Mouse (Mus musculus): ENCODE results near the gene Magoh. TPM values are rescaled to one million over a fixed set of nuclear protein-coding genes. Genes with fewer than 3 reads are reported as not detected.

Magoh gene
- 145 and 174 TPM in 2 replicates for polyA plus RNA-seq (2015; fragmentation: Nextera tagmentation; extraction: Ambion mirVana)

DNA sequence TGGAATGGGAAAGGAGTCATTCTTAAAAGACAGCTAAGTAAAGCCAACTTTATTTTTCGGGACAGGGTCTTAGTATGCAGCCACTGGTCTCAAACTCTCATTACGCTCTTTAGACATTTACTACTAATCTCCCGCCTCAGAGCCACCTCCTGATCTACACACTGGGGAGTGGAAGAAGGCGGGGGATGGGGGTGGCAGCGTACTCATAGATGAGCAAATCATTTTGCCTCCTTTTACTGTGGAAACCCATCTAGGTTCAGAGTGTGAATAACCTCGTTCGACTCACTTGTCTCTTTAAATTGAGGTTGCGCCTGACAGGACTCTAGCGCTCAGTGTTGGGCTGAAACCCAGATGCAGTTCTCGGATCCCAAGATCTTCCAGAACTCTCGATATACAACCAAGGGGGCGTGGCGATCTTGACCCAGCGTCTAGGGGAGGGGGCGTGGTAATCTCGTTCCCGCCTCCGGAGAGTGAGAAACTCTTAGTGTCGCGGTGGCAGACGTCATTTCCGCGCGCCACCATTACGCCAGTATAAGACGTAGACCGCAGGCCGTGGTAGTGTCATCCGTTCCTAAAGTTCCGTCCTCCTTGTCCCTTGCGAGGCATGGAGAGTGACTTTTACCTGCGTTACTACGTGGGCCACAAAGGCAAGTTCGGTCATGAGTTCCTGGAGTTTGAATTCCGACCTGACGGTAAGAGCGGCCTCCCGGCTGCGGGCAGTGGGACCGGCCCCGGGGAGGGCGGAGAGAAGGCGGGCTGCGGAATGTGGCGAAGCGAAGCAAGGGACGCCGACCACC, at the start of gene Magoh:
Gene Magoh (plus strand): TSS at position 502 of the 797 bp plus-strand sequence.
- peak; percentile 92 for ATAC-seq (ENCODE audit: insufficient number of reproducible peaks, low FRiP score, low TSS enrichment, low read depth)
- H3K9me3 ChIP-seq, result no peaks in the 10 kb centered on the region
- peak within 1 kb of the TSS; percentile 71 for H3K4me2 ChIP-seq
- peak within 1 kb of the TSS; percentile 69 for H3K4me3 ChIP-seq
- H3K36me3 ChIP-seq, result peaks cover 33% of the 10 kb centered on the region
- WGBS, result 2% methylated on average over 48 of the region's 48 CpGs
- H3K9ac ChIP-seq, result peak within 1 kb of the TSS; percentile 83
- peak within 1 kb of the TSS; percentile 80 for H3K27ac ChIP-seq
- H3K4me1 ChIP-seq, result peaks cover 14% of the 10 kb centered on the region
- H3K27me3 ChIP-seq, result no peaks in the 10 kb centered on the region

DNA sequence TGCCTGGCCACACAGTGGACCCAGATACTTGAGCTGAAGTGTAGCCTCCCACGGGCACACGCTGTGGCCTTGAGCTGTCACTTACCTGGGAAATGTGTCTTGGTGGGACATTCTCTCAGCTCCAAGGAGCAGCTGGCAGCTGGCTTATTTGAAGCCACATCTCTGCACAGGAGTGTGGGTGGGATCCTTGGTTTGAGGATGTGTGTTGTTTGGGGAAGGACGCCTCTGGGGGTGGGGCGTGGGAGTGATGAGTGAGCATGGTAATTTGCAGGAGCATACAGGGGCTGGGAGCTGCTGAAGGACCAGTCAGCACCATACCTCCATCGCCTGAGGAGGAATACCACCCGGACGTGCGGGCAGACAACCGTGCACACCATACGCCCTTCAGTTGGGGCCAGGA, 49.4 kb upstream of the Magoh start:
- H3K4me3 ChIP-seq, result no peak overlapping the region
- no peaks in the 10 kb centered on the region for H3K27me3 ChIP-seq
- no peak overlapping the region for H3K9ac ChIP-seq
- H3K4me1 ChIP-seq, result peaks cover 19% of the 10 kb centered on the region
- no peak for ATAC-seq (ENCODE audit: insufficient number of reproducible peaks, low FRiP score, low TSS enrichment, low read depth)
- no peak overlapping the region for H3K4me2 ChIP-seq
- H3K9me3 ChIP-seq, result no peaks in the 10 kb centered on the region
- H3K36me3 ChIP-seq, result no peaks in the 10 kb centered on the region
- 79% methylated on average over 10 of the region's 10 CpGs for WGBS
- H3K27ac ChIP-seq, result no peak overlapping the region

DNA sequence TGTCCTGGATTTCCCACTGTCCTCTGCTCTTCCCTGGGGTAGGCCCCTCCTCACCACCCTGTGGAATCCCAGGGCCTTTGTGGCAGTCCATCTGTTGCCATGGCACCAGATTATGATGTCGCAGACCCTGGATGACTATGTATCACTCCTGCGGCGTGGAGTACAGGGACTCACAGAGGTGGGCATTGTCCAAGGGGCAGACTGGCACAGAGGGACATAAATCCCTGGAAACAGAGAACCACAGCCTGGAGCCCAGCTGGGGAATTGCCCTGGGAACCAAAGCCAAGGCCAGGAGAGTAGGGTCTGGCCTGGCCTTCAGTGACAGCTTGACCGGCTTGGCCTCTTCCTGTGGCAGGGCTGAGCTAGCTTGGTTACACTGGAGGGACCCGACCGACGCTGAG, 48.7 kb upstream of the Magoh start:
- WGBS, result 88% methylated on average over 7 of the region's 7 CpGs
- no peak overlapping the region for H3K4me3 ChIP-seq
- H3K4me2 ChIP-seq, result no peak overlapping the region
- no peaks in the 10 kb centered on the region for H3K27me3 ChIP-seq
- peaks cover 20% of the 10 kb centered on the region for H3K4me1 ChIP-seq
- no peak overlapping the region for H3K9ac ChIP-seq
- no peak overlapping the region for H3K27ac ChIP-seq
- H3K9me3 ChIP-seq, result no peaks in the 10 kb centered on the region
- no peak for ATAC-seq (ENCODE audit: insufficient number of reproducible peaks, low FRiP score, low TSS enrichment, low read depth)
- 0 out of 2 replicates have a peak, but pooled peaks cover 1% of the 10 kb centered on the region for H3K36me3 ChIP-seq

GRCm38 (mm10) chr4:107831678-107832077, 47.9 kb upstream of the Magoh start:
- H3K27ac ChIP-seq, result no peak overlapping the region
- WGBS, result 90% methylated on average over 6 of the region's 6 CpGs
- H3K4me3 ChIP-seq, result no peak overlapping the region
- H3K9me3 ChIP-seq, result no peaks in the 10 kb centered on the region
- H3K9ac ChIP-seq, result no peak overlapping the region
- peaks cover 29% of the 10 kb centered on the region for H3K4me1 ChIP-seq
- no peaks in the 10 kb centered on the region for H3K27me3 ChIP-seq
- 0 out of 2 replicates have a peak, but pooled peaks cover 2% of the 10 kb centered on the region for H3K36me3 ChIP-seq
- H3K4me2 ChIP-seq, result no peak overlapping the region
- no peak for ATAC-seq (ENCODE audit: insufficient number of reproducible peaks, low FRiP score, low TSS enrichment, low read depth)

GRCm38 (mm10) chr4:107833525-107833924, 46.0 kb upstream of the Magoh start:
- no peak overlapping the region for H3K4me3 ChIP-seq
- no peaks in the 10 kb centered on the region for H3K27me3 ChIP-seq
- H3K9ac ChIP-seq, result no peak overlapping the region
- H3K27ac ChIP-seq, result no peak overlapping the region
- ATAC-seq (ENCODE audit: insufficient number of reproducible peaks, low FRiP score, low TSS enrichment, low read depth), result no peak
- no peaks in the 10 kb centered on the region for H3K9me3 ChIP-seq
- peaks cover 30% of the 10 kb centered on the region for H3K4me1 ChIP-seq
- no peak overlapping the region for H3K4me2 ChIP-seq
- WGBS, result 76% methylated on average over 5 of the region's 5 CpGs
- 0 out of 2 replicates have a peak, but pooled peaks cover 2% of the 10 kb centered on the region for H3K36me3 ChIP-seq

- H3K27me3 ChIP-seq, result no peaks in the 10 kb centered on the region
- H3K4me3 ChIP-seq, result no peak overlapping the region
- 0 out of 2 replicates have a peak, but pooled peaks cover 2% of the 10 kb centered on the region for H3K36me3 ChIP-seq
- WGBS, result 65% methylated on average over 22 of the region's 22 CpGs
- H3K9me3 ChIP-seq, result no peaks in the 10 kb centered on the region
- no peak overlapping the region for H3K4me2 ChIP-seq
- peaks cover 18% of the 10 kb centered on the region for H3K4me1 ChIP-seq
- H3K9ac ChIP-seq, result no peak overlapping the region
- ATAC-seq (ENCODE audit: insufficient number of reproducible peaks, low FRiP score, low TSS enrichment, low read depth), result no peak
- H3K27ac ChIP-seq, result no peak overlapping the region
Measured at GRCm38 (mm10) chr4:107834643-107835314, 44.8 kb upstream of the Magoh start.

DNA sequence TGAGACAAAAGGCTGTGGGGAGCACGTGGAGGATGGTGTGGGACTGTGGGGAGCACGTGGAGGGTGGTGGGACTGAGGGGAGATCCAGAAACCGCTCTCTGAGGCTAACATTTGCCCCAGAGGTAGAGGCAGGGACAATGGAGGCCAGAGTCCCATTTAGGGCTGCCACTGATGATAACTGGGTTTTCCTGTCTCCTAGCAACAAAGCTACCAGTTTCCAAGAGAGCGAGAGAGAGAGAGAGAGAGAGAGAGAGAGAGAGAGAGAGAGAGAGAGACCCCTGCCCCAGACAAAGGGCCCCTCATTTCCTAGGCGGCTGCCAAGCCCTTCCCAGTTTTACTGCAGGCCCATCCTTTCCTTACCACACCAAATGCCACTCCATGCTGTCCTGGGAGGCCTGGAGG, 44.0 kb upstream of the Magoh start:
- Histone ChIP-seq H3K9me3 (no peaks in the 10 kb centered on the region), H3K4me2 (no peak overlapping the region), H3K4me3 (no peak overlapping the region), H3K27me3 (no peaks in the 10 kb centered on the region), H3K27ac (no peak overlapping the region), H3K4me1 (peaks cover 15% of the 10 kb centered on the region), H3K9ac (no peak overlapping the region), H3K36me3 (0 out of 2 replicates have a peak, but pooled peaks cover 2% of the 10 kb centered on the region)
- WGBS, result 68% methylated on average over 5 of the region's 5 CpGs
- ATAC-seq (ENCODE audit: insufficient number of reproducible peaks, low FRiP score, low TSS enrichment, low read depth), result no peak

DNA sequence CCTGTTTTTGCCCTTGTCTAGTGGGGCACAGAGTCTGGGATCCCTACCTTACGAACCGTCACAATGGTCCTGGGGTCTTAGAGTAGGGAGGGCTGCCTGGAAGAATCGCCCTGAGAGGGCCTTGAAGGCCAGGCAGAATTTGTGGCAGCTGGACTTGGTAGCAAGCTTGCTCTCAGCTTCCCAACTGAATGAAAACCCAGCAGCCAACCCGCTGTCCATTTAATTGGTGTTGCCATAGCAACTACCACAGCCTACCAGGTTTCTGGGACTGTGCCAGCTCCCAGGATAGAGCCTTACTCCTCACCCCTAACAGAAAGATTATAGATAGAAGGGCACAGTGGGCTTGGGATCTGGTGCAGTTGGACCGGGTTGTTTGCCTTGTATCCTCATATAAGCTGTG, 42.8 kb upstream of the Magoh start:
- 56% methylated on average over 5 of the region's 5 CpGs for WGBS
- no peak for ATAC-seq (ENCODE audit: insufficient number of reproducible peaks, low FRiP score, low TSS enrichment, low read depth)
- Histone ChIP-seq H3K36me3 (0 out of 2 replicates have a peak, but pooled peaks cover 2% of the 10 kb centered on the region), H3K9ac (no peak overlapping the region), H3K27me3 (no peaks in the 10 kb centered on the region), H3K4me2 (no peak overlapping the region), H3K9me3 (no peaks in the 10 kb centered on the region), H3K4me1 (peaks cover 15% of the 10 kb centered on the region), H3K4me3 (no peak overlapping the region), H3K27ac (no peak overlapping the region)

DNA sequence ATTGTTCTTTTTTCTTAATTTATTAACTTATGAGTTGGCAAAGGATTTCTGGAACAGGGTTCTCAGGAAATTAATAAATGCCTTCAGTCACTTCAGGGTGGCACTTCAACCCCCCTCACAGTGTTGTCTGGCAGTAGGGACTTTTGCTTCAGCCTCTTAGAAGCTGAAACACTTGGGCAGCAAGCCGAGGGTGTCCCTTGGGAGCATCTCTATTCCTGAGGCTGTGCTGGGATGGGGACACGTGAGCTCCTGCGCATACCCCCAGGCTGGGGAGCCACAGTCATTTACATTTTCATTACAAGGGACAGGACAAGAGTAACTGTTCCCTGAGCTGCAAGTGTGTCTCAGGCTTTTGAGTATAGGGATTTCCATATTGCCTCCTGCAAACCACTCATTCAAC, 41.6 kb upstream of the Magoh start:
- no peak for ATAC-seq (ENCODE audit: insufficient number of reproducible peaks, low FRiP score, low TSS enrichment, low read depth)
- Histone ChIP-seq H3K9ac (no peak overlapping the region), H3K4me2 (no peak overlapping the region), H3K4me3 (no peak overlapping the region), H3K9me3 (no peaks in the 10 kb centered on the region), H3K36me3 (0 out of 2 replicates have a peak, but pooled peaks cover 2% of the 10 kb centered on the region), H3K4me1 (peaks cover 15% of the 10 kb centered on the region), H3K27me3 (no peaks in the 10 kb centered on the region), H3K27ac (no peak overlapping the region)
- WGBS, result 69% methylated on average over 3 of the region's 3 CpGs

DNA sequence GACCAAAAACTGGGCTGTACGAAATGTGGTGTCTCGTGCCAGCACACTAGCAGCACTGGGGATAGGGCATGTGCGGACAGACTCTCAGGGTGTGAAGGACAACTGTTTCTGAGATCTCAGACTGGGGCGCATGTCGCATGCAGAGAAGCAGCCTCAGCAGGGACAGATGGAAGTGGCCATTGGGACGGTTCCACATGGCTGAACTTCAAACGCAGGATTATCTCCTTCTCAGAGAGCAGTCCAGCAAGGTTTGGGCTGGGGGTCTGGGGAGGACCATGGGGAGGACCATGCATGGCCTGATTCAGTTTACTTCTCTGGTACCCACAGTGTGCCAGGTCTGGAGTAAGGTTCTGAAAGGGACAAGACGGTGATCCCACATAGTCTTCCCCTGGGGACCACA, 35.9 kb upstream of the Magoh start:
- 91% methylated on average over 8 of the region's 8 CpGs for whole genome bisulfite sequencing
- no peaks in the 10 kb centered on the region for H3K9me3 ChIP-seq
- H3K36me3 ChIP-seq, result no peaks in the 10 kb centered on the region
- no peak overlapping the region for H3K27ac ChIP-seq
- H3K4me2 ChIP-seq, result no peak overlapping the region
- 0 out of 2 replicates have a peak, but pooled peaks cover 5% of the 10 kb centered on the region for H3K4me1 ChIP-seq
- no peak overlapping the region for H3K9ac ChIP-seq
- no peak overlapping the region for H3K4me3 ChIP-seq
- ATAC-seq (ENCODE audit: insufficient number of reproducible peaks, low FRiP score, low TSS enrichment, low read depth), result no peak
- H3K27me3 ChIP-seq, result peaks cover 15% of the 10 kb centered on the region

GRCm38 (mm10) chr4:107844971-107845370, 34.6 kb upstream of the Magoh start:
- no peak overlapping the region for H3K9ac ChIP-seq
- WGBS, result 2% methylated on average over 10 of the region's 10 CpGs

GRCm38 (mm10) chr4:107846795-107847194, 32.8 kb upstream of the Magoh start:
- 0 out of 2 replicates have a peak, but pooled peaks cover 5% of the 10 kb centered on the region for H3K4me1 ChIP-seq
- no peaks in the 10 kb centered on the region for H3K9me3 ChIP-seq
- H3K4me3 ChIP-seq, result no peak overlapping the region
- no peak overlapping the region for H3K27ac ChIP-seq
- H3K4me2 ChIP-seq, result no peak overlapping the region
- H3K9ac ChIP-seq, result no peak overlapping the region
- WGBS, result 76% methylated on average over 7 of the region's 7 CpGs
- H3K36me3 ChIP-seq, result no peaks in the 10 kb centered on the region
- ATAC-seq (ENCODE audit: insufficient number of reproducible peaks, low FRiP score, low TSS enrichment, low read depth), result no peak
- peaks cover 15% of the 10 kb centered on the region for H3K27me3 ChIP-seq

More at GRCm38 (mm10) chr4:107844971-107845370, 34.6 kb upstream of the Magoh start:
- 0 out of 2 replicates have a peak, but pooled peaks cover 5% of the 10 kb centered on the region for H3K4me1 ChIP-seq
- no peak overlapping the region for H3K4me3 ChIP-seq
- no peak overlapping the region for H3K27ac ChIP-seq
- no peak for ATAC-seq (ENCODE audit: insufficient number of reproducible peaks, low FRiP score, low TSS enrichment, low read depth)
- peaks cover 15% of the 10 kb centered on the region for H3K27me3 ChIP-seq
- H3K36me3 ChIP-seq, result no peaks in the 10 kb centered on the region
- no peak overlapping the region for H3K4me2 ChIP-seq
- no peaks in the 10 kb centered on the region for H3K9me3 ChIP-seq
